8 mouse cellular contexts compared by ENCODE assay signal in the genomic region with DNA sequence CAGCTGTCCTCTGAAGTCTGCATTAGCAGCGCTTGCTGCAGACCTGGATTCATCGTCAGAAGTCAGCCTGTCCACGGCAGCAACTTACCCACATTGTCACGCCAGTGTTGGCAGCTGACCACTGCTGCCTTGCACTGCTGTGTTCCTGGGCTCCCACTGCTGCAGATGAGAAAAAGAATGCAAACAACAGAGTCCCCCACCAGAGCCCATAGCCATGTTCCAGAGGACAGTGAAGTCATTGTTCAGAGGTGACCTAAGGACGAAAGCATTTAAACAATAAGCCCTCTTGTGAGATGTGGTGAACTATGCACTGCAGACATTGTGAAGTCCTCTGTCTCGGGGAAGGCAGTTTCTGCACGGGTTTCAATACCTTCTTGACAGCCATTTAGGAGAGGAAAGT.
DNase-seq lines count a peak whose midpoint lies in the region; ATAC-seq lines count a peak whose summit lies in the region.

No protein-coding gene starts in this region.

- H3K9ac ChIP-seq in heart, embryonic 16.5 days (ENCODE audit: low read length), result peak overlapping the region; percentile 56
- H3K9ac ChIP-seq in limb, embryonic 11.5 days (ENCODE audit: low read length), result no peak overlapping the region

- no peaks in the 10 kb centered on the region for H3K27me3 ChIP-seq in heart, embryonic 16.5 days (ENCODE audit: control insufficient read depth, insufficient read depth, low read length)
- no peaks in the 10 kb centered on the region for H3K27me3 ChIP-seq in limb, embryonic 11.5 days (ENCODE audit: control insufficient read depth, insufficient read depth, low read length)

- no peaks in the 10 kb centered on the region for H3K36me3 ChIP-seq in heart, embryonic 16.5 days (ENCODE audit: control insufficient read depth, insufficient read depth)
- no peaks in the 10 kb centered on the region for H3K36me3 ChIP-seq in limb, embryonic 11.5 days (ENCODE audit: control insufficient read depth, insufficient read depth, low read length)

- peak overlapping the region; percentile 59 for H3K4me2 ChIP-seq in heart, embryonic 16.5 days (ENCODE audit: low read depth, low read length)
- H3K4me2 ChIP-seq in limb, embryonic 11.5 days (ENCODE audit: low read depth, severe bottlenecking), result no peak overlapping the region

- peak overlapping the region; percentile 18 for H3K4me3 ChIP-seq in heart, embryonic 16.5 days (ENCODE audit: low read length)
- no peak overlapping the region for H3K4me3 ChIP-seq in limb, embryonic 11.5 days (ENCODE audit: low read depth, low read length)

- WGBS in heart, embryonic 16.5 days, result 17% methylated on average over 7 of the region's 7 CpGs
- WGBS in limb, embryonic 11.5 days, result 56% methylated on average over 7 of the region's 7 CpGs

- peaks cover 8% of the 10 kb centered on the region; the same call in 1 of the 2 replicates for H3K4me1 ChIP-seq in heart, embryonic 16.5 days (ENCODE audit: control insufficient read depth, insufficient read depth, low read length)
- no peaks in the 10 kb centered on the region for H3K4me1 ChIP-seq in limb, embryonic 11.5 days (ENCODE audit: control insufficient read depth, insufficient read depth, low read length)

- peak overlapping the region; percentile 30 for H3K27ac ChIP-seq in heart, embryonic 16.5 days (ENCODE audit: low read length)
- H3K27ac ChIP-seq in limb, embryonic 11.5 days (replicated peaks; ENCODE audit: low read depth, low read length), result peak overlapping the region; percentile 71

- H3K9me3 ChIP-seq in heart, embryonic 16.5 days (replicated peaks; ENCODE audit: control insufficient read depth, low read length), result no peaks in the 10 kb centered on the region
- no peaks in the 10 kb centered on the region for H3K9me3 ChIP-seq in limb, embryonic 11.5 days (ENCODE audit: control insufficient read depth, low read length)

- DNase-seq in cerebellum, adult 11 months, result peak; percentile 24
- no peak for DNase-seq in cerebellum, postnatal 4 days (ENCODE audit: low spot score in 2 of 2)
- peak; percentile 25 to 38 for DNase-seq in cerebellum, postnatal 14 days
- DNase-seq in limb, embryonic 11.5 days (ENCODE audit: low spot score), result peak; percentile 44
- DNase-seq in telencephalon, adult 2 months (ENCODE audit: low read depth, low spot score), result peak; percentile 77
- DNase-seq in kidney, postnatal 25 days, result no peak

- peak; percentile 73; the same call in 1 of the 2 replicates for ATAC-seq in heart, embryonic 16.5 days (replicated peaks; ENCODE audit: extremely low read depth, insufficient read depth, low FRiP score)
- peak; percentile 68 for ATAC-seq in limb, embryonic 11.5 days (ENCODE audit: insufficient number of reproducible peaks, low FRiP score, low TSS enrichment, low read depth)
- no peak for ATAC-seq in erythroid progenitor cell, adult 5-6 weeks (replicated peaks; ENCODE audit: low FRiP score, poor library complexity, severe bottlenecking)

Comparison
In these comparisons a context has a peak if more than half of its experiments do, and no peak if none do; other contexts are left out.
1. DNase-seq: peak in cerebellum, adult 11 months (single experiment), cerebellum, postnatal 14 days (2 of 2), limb, embryonic 11.5 days (single experiment) and telencephalon, adult 2 months (single experiment); none in cerebellum, postnatal 4 days (0 of 2) and kidney, postnatal 25 days (0 of 2).